9 mouse cellular contexts compared by ENCODE assay signal in the genomic region with DNA sequence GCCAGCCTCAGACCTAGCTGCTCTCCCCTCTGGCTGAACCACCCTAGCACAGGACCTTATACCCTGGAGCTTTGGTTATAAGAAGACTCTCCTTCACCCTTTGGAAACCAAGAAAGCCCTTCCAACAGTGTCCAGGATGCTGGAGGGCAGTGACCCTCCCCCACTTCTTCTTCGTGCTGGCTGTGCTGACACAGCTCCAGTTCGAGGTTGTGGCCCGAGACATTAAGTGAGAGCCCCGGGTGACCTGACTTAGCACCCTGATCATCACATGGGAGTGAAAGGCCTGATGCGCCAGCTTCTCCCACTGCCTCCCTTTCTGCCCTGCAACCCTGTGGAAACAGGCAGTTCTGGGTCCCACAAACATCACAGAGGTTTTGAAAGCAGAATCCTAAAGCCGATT. TPM values are rescaled to one million over a fixed set of nuclear protein-coding genes. Genes with fewer than 3 reads are reported as not detected.
A peak's percentile ranks its signal among the peaks of the same experiment; 100 is the strongest.
DNase-seq lines count a peak whose midpoint lies in the region; ATAC-seq and TF ChIP-seq lines count a peak whose summit lies in the region.
"Had no signal": no experiment of that assay in that cellular context is flagged by ENCODE, and none has a peak within 500 bp of the region (broad histone marks: within the 10 kb centered on the region; RNA-seq: fewer than 3 reads in every experiment).

No protein-coding gene starts in this region.

- no peaks in the 10 kb centered on the region for H3K27me3 ChIP-seq in kidney, adult 2 months (replicated peaks; ENCODE audit: control insufficient read depth, insufficient read depth, low read length)
- H3K27me3 ChIP-seq in embryonic facial prominence, embryonic 10.5 days (replicated peaks; ENCODE audit: low read depth, poor library complexity, severe bottlenecking), result peaks cover 19% of the 10 kb centered on the region
- peaks cover 14% of the 10 kb centered on the region for H3K27me3 ChIP-seq in liver, embryonic 14.5 days (ENCODE audit: control insufficient read depth, insufficient read depth, low read length)

- no peak overlapping the region for H3K9ac ChIP-seq in liver, embryonic 14.5 days (replicated peaks)

- H3K4me3 ChIP-seq in kidney, adult 2 months (ENCODE audit: insufficient read depth, low read depth, low read length), result peak overlapping the region; percentile 1
- H3K4me3 ChIP-seq in embryonic facial prominence, embryonic 10.5 days, result peak overlapping the region; percentile 36
- H3K4me3 ChIP-seq in liver, embryonic 14.5 days (ENCODE audit: insufficient read depth in 1 of 2, low read depth in 2 of 2, low read length in 2 of 2), result peak overlapping the region in 1 of 2 experiments; percentile 2; a peak in 1 of 4 replicates

- peak overlapping the region; percentile 59 for H3K4me2 ChIP-seq in liver, embryonic 14.5 days (ENCODE audit: low read depth)

- peak; percentile 57 to 80 for DNase-seq in adrenal gland, adult (ENCODE audit: inconsistent age in 2 of 2, low spot score in 1 of 2)
- DNase-seq in adrenal gland, postnatal 10 days, result no peak
- peak; percentile 41 for DNase-seq in kidney, adult 2 months
- DNase-seq in kidney, postnatal 10 days, result no peak
- no peak for DNase-seq in embryonic facial prominence, embryonic 10.5 days (ENCODE audit: low spot score)
- no peak for DNase-seq in liver, embryonic 14.5 days (ENCODE audit: low read depth in 3 of 3, low spot score in 3 of 3)
- DNase-seq in right cerebral cortex, adult 18-20 months, result no peak
- no peak for DNase-seq in layer of hippocampus, adult 9-10 months (ENCODE audit: low spot score)
- DNase-seq: gastrocnemius, postnatal 36 days had no signal

- TF ChIP-seq CTCF in kidney, adult 2 months (conservative IDR thresholded peaks at IDR 0.05; ENCODE audit: insufficient read depth, insufficient read length, low read depth, low read length), result no peak
- no peak for TF ChIP-seq CTCF in liver, embryonic 14.5 days (IDR thresholded peaks at IDR 0.05; ENCODE audit: low read depth)

- H3K9me3 ChIP-seq in embryonic facial prominence, embryonic 10.5 days, result no peaks in the 10 kb centered on the region
- no peaks in the 10 kb centered on the region for H3K9me3 ChIP-seq in liver, embryonic 14.5 days (ENCODE audit: control insufficient read depth, low read length)

- 13% methylated on average over 6 of the region's 6 CpGs for WGBS in kidney, adult 2 months
- 10% methylated on average over 6 of the region's 6 CpGs for WGBS in embryonic facial prominence, embryonic 10.5 days
- WGBS in liver, embryonic 14.5 days (ENCODE audit: insufficient replicate concordance), result 8% methylated on average over 6 of the region's 6 CpGs

- no peaks in the 10 kb centered on the region for H3K36me3 ChIP-seq in kidney, adult 2 months (ENCODE audit: control insufficient read depth, insufficient read depth, low read length)
- peaks cover 87% of the 10 kb centered on the region for H3K36me3 ChIP-seq in embryonic facial prominence, embryonic 10.5 days (replicated peaks)
- H3K36me3 ChIP-seq in liver, embryonic 14.5 days (replicated peaks; ENCODE audit: control insufficient read depth, insufficient read depth, low read depth), result peaks cover 9% of the 10 kb centered on the region; the same call in 1 of the 2 replicates

- no peak for TF ChIP-seq POLR2A in kidney, adult 2 months (IDR thresholded peaks at IDR 0.05; ENCODE audit: low read depth, low read length)

- TF ChIP-seq EP300 in liver, embryonic 14.5 days (IDR thresholded peaks at IDR 0.05; ENCODE audit: low read depth), result no peak

- H3K27ac ChIP-seq in kidney, adult 2 months (ENCODE audit: insufficient read depth, low read depth, low read length), result 0 out of 2 replicates have a peak overlapping the region, but pooled peaks have one; percentile 10
- H3K27ac ChIP-seq in embryonic facial prominence, embryonic 10.5 days (replicated peaks), result peak overlapping the region; percentile 40; the same call in 1 of the 2 replicates
- H3K27ac ChIP-seq in liver, embryonic 14.5 days, result no peak overlapping the region

- H3K4me1 ChIP-seq in kidney, adult 2 months (ENCODE audit: control insufficient read depth, insufficient read depth, low read length), result peaks cover 4% of the 10 kb centered on the region; the same call in 1 of the 2 replicates
- peaks cover 55% of the 10 kb centered on the region for H3K4me1 ChIP-seq in embryonic facial prominence, embryonic 10.5 days
- peaks cover 11 to 12% of the 10 kb centered on the region in 2 experiments for H3K4me1 ChIP-seq in liver, embryonic 14.5 days (replicated peaks; ENCODE audit: control insufficient read depth in 2 of 2, insufficient read depth in 2 of 2, low read length in 1 of 2)

- ATAC-seq in liver, embryonic 14.5 days (ENCODE audit: insufficient read depth), result peak; percentile 4; the same call in 1 of the 2 replicates

RNA-seq across cellular contexts. Expression of gene Dmpk, which starts 1.8 kb away (rescaled TPM):
- total RNA-seq in adrenal gland, postnatal 10 days (2021), result 10 to 100 TPM; 51.8 to 93.9 TPM
- polyA plus RNA-seq in kidney, adult 2 months (2012; rRNA removed), result 52.7 and 53.0 TPM in 2 replicates
- 7.0 and 9.1 TPM in 2 replicates for polyA plus RNA-seq in embryonic facial prominence, embryonic 10.5 days (2016; fragmentation: Nextera tagmentation; extraction: Ambion mirVana)
- 17.9 and 20.7 TPM in 2 replicates for polyA plus RNA-seq in liver, embryonic 14.5 days (2012; rRNA removed)
- polyA plus RNA-seq in liver, embryonic 14.5 days (2014; fragmentation: Nextera tagmentation; extraction: Ambion mirVana), result 8.3 and 10.6 TPM in 2 replicates

RNA-seq across cellular contexts. Expression of gene Six5, which starts 8.9 kb away (rescaled TPM):
- total RNA-seq in adrenal gland, postnatal 10 days (2021), result 10 to 100 TPM; 12.3 to 17.3 TPM
- polyA plus RNA-seq in kidney, adult 2 months (2012; rRNA removed), result 14.1 and 22.2 TPM in 2 replicates
- polyA plus RNA-seq in embryonic facial prominence, embryonic 10.5 days (2016; fragmentation: Nextera tagmentation; extraction: Ambion mirVana), result 6.3 and 7.6 TPM in 2 replicates
- 3.3 and 4.3 TPM in 2 replicates for polyA plus RNA-seq in liver, embryonic 14.5 days (2012; rRNA removed)
- 0.60 and 1.3 TPM in 2 replicates for polyA plus RNA-seq in liver, embryonic 14.5 days (2014; fragmentation: Nextera tagmentation; extraction: Ambion mirVana)

RNA-seq across cellular contexts. Expression of gene Dmwd, which starts 9.5 kb away (rescaled TPM):
- total RNA-seq in adrenal gland, postnatal 10 days (2021), result 10 to 100 TPM; 43.5 to 48.4 TPM
- 59.8 and 76.3 TPM in 2 replicates for polyA plus RNA-seq in kidney, adult 2 months (2012; rRNA removed)
- polyA plus RNA-seq in embryonic facial prominence, embryonic 10.5 days (2016; fragmentation: Nextera tagmentation; extraction: Ambion mirVana), result 16.8 and 18.0 TPM in 2 replicates
- 18.1 and 20.2 TPM in 2 replicates for polyA plus RNA-seq in liver, embryonic 14.5 days (2012; rRNA removed)
- polyA plus RNA-seq in liver, embryonic 14.5 days (2014; fragmentation: Nextera tagmentation; extraction: Ambion mirVana), result 3.5 and 3.7 TPM in 2 replicates

RNA-seq across cellular contexts. Expression of gene Rsph6a, which starts 31.0 kb away (rescaled TPM):
- not detected for total RNA-seq in adrenal gland, postnatal 10 days (2021)
- 0.05 TPM in 2 replicates for polyA plus RNA-seq in kidney, adult 2 months (2012; rRNA removed)
- polyA plus RNA-seq in embryonic facial prominence, embryonic 10.5 days (2016; fragmentation: Nextera tagmentation; extraction: Ambion mirVana), result not detected in 2 replicates
- not detected in 2 replicates for polyA plus RNA-seq in liver, embryonic 14.5 days (2012; rRNA removed)
- not detected in 2 replicates for polyA plus RNA-seq in liver, embryonic 14.5 days (2014; fragmentation: Nextera tagmentation; extraction: Ambion mirVana)
- total RNA-seq: gastrocnemius, postnatal 36 days had no signal

RNA-seq across cellular contexts. Expression of gene Gm4969, which starts 32.7 kb away (rescaled TPM):
- total RNA-seq in adrenal gland, postnatal 10 days (2021), result under 1 TPM; 0.21 to 0.24 TPM
- 0.03 and 0.04 TPM in 2 replicates for polyA plus RNA-seq in kidney, adult 2 months (2012; rRNA removed)
- polyA plus RNA-seq in embryonic facial prominence, embryonic 10.5 days (2016; fragmentation: Nextera tagmentation; extraction: Ambion mirVana), result 0.99 and 1.9 TPM in 2 replicates
- polyA plus RNA-seq in liver, embryonic 14.5 days (2012; rRNA removed), result 0.14 and 0.25 TPM in 2 replicates
- polyA plus RNA-seq in liver, embryonic 14.5 days (2014; fragmentation: Nextera tagmentation; extraction: Ambion mirVana), result 0.16 and 0.22 TPM in 2 replicates
- total RNA-seq: gastrocnemius, postnatal 36 days had no signal

Comparison
In these comparisons a context has a peak if more than half of its experiments do, and no peak if none do; other contexts are left out.
1. DNase-seq: peak in adrenal gland, adult (2 of 2) and kidney, adult 2 months (single experiment); none in adrenal gland, postnatal 10 days (single experiment), kidney, postnatal 10 days (single experiment), embryonic facial prominence, embryonic 10.5 days (single experiment), liver, embryonic 14.5 days (0 of 3), right cerebral cortex, adult 18-20 months (single experiment) and layer of hippocampus, adult 9-10 months (single experiment).